In genomic region chr4:152177537-152178343, GRCm38 (mm10) we compare ENCODE assay signal across 8 mouse cellular contexts. TPM values are rescaled to one million over a fixed set of nuclear protein-coding genes. Genes with fewer than 3 reads are reported as not detected.
A peak's percentile ranks its signal among the peaks of the same experiment; 100 is the strongest.
DNase-seq lines count a peak whose midpoint lies in the region; ATAC-seq and TF ChIP-seq lines count a peak whose summit lies in the region.

Acot7 (plus strand) TSS chr4:152178134.

- H3K4me1 ChIP-seq in heart, embryonic 13.5 days: peaks cover 27% of the 10 kb centered on the region
- H3K4me1 ChIP-seq in liver, embryonic 11.5 days (replicated peaks; ENCODE audit: control insufficient read depth, insufficient read depth, low read length): peaks cover 15% of the 10 kb centered on the region

- peak; percentile 96 for DNase-seq in CD4-positive, CD25-positive, alpha-beta regulatory T cell, adult 2 months (ENCODE audit: low read depth, low spot score)
- DNase-seq in c-Kit-negative CD71-positive TER-119-positive erythroid progenitor cells, embryonic 14.5 days (ENCODE audit: low read depth, low spot score): peak; percentile 75
- peak; percentile 47 for DNase-seq in fibroblast of lung, adult 2 months (ENCODE audit: low read depth)
- peak; percentile 96 for DNase-seq in kidney, postnatal 10 days
- DNase-seq in liver, embryonic 11.5 days (ENCODE audit: low spot score): peak; percentile 91
- peak; percentile 88 to 94 for DNase-seq in spleen, postnatal 4 days (ENCODE audit: low spot score in 2 of 2)

- H3K27ac ChIP-seq in heart, embryonic 13.5 days (replicated peaks): peak within 1 kb of the TSS; percentile 88
- H3K27ac ChIP-seq in liver, embryonic 11.5 days (ENCODE audit: low read depth, low read length): peak within 1 kb of the TSS; percentile 89

- H3ac ChIP-seq in myocyte (ENCODE audit: control insufficient read depth, insufficient read length): peak within 1 kb of the TSS; percentile 75

- under 1% methylated on average over 103 of the region's 108 CpGs for WGBS in heart, embryonic 13.5 days
- under 1% methylated on average over 94 of the region's 108 CpGs for WGBS in liver, embryonic 11.5 days

- TF ChIP-seq POLR2A in myocyte (IDR thresholded peaks at IDR 0.05; ENCODE audit: insufficient read length, low read depth): peak; percentile 75

- H3K27me3 ChIP-seq in heart, embryonic 13.5 days (replicated peaks): peaks cover 38% of the 10 kb centered on the region
- peaks cover 12% of the 10 kb centered on the region for H3K27me3 ChIP-seq in liver, embryonic 11.5 days (replicated peaks; ENCODE audit: control insufficient read depth, insufficient read depth, low read length)
- no peaks in the 10 kb centered on the region for H3K27me3 ChIP-seq in myocyte (ENCODE audit: control insufficient read depth, insufficient read depth, insufficient read length)

- H3K79me2 ChIP-seq in myocyte (ENCODE audit: control insufficient read depth, insufficient read depth): peaks cover 45% of the 10 kb centered on the region

- H3K9me3 ChIP-seq in heart, embryonic 13.5 days: no peaks in the 10 kb centered on the region
- H3K9me3 ChIP-seq in liver, embryonic 11.5 days (ENCODE audit: control insufficient read depth, low read length): no peaks in the 10 kb centered on the region

- peak within 1 kb of the TSS; percentile 98 for H3K4me2 ChIP-seq in heart, embryonic 13.5 days
- peak within 1 kb of the TSS; percentile 99 for H3K4me2 ChIP-seq in liver, embryonic 11.5 days
- peak within 1 kb of the TSS; percentile 77 for H3K4me2 ChIP-seq in myocyte (ENCODE audit: low read depth)

- ATAC-seq in heart, embryonic 13.5 days (ENCODE audit: extremely low read depth, insufficient number of reproducible peaks, low FRiP score, low TSS enrichment): peak; percentile 91
- peak; percentile 95 for ATAC-seq in liver, embryonic 11.5 days (replicated peaks; ENCODE audit: low FRiP score)

- H3K9ac ChIP-seq in heart, embryonic 13.5 days: peak within 1 kb of the TSS; percentile 91
- peak within 1 kb of the TSS; percentile 95 for H3K9ac ChIP-seq in liver, embryonic 11.5 days (ENCODE audit: low read depth, low read length)

- H3K4me3 ChIP-seq in heart, embryonic 13.5 days: peak within 1 kb of the TSS; percentile 68
- peak within 1 kb of the TSS; percentile 80 for H3K4me3 ChIP-seq in liver, embryonic 11.5 days (ENCODE audit: low read depth, low read length)
- H3K4me3 ChIP-seq in myocyte: peak within 1 kb of the TSS; percentile 57

- no peaks in the 10 kb centered on the region for H3K36me3 ChIP-seq in heart, embryonic 13.5 days
- H3K36me3 ChIP-seq in liver, embryonic 11.5 days (ENCODE audit: control insufficient read depth, insufficient read depth, low read length): no peaks in the 10 kb centered on the region
- peaks cover 5% of the 10 kb centered on the region for H3K36me3 ChIP-seq in myocyte (ENCODE audit: control insufficient read depth, insufficient read depth)

TF ChIP-seq in myocyte, 11 proteins besides CTCF, POLR2A, EP300 and RAD21:
- TF ChIP-seq TCF3 (IDR thresholded peaks at IDR 0.05; ENCODE audit: insufficient read length, low read depth): no peak
- TF ChIP-seq REST (IDR thresholded peaks at IDR 0.05; ENCODE audit: insufficient read depth, insufficient read length): no peak
- peak in 2 of 3 experiments; percentile 74 to 81 for TF ChIP-seq MYOG (IDR thresholded peaks at IDR 0.05; ENCODE audit: control insufficient read depth in 1 of 3, insufficient read depth in 1 of 3, insufficient read length in 2 of 3, low read depth in 2 of 3)
- no peak for TF ChIP-seq POLR2AphosphoS2 (IDR thresholded peaks at IDR 0.05; ENCODE audit: insufficient read length, low read depth)
- TF ChIP-seq MYOD1 (IDR thresholded peaks at IDR 0.05; ENCODE audit: control insufficient read depth in 1 of 3, insufficient read length in 2 of 3, low read depth in 2 of 3): peak in 2 of 3 experiments; percentile 69 to 85

RNA-seq across cellular contexts. Expression of gene Acot7, which starts in this region (rescaled TPM):
- polyA plus RNA-seq in heart, embryonic 13.5 days (2015; fragmentation: Nextera tagmentation; extraction: Ambion mirVana): 73.9 and 84.7 TPM in 2 replicates
- 50.0 and 51.1 TPM in 2 replicates for polyA plus RNA-seq in liver, embryonic 11.5 days (2014; fragmentation: Nextera tagmentation; extraction: Ambion mirVana)
- polyA plus RNA-seq in myocyte (2012; fragmentation: generic; extraction: Trizol): 167 TPM

Comparison
In these comparisons a context has a peak if more than half of its experiments do, and no peak if none do; other contexts are left out.
1. Peak in every context shown above with its lines: DNase-seq, ATAC-seq, H3K4me3 ChIP-seq and H3K27ac ChIP-seq.